Mouse (Mus musculus) spleen, postnatal 4 days (tissue): ENCODE measurements around the gene Vmn2r113.
"Not testable (repeated sequence)": the region's sequence is repeated elsewhere in the genome, so short reads cannot be mapped to it uniquely, and the experiment has no call there.

Experiments used
- DNase-seq, 2 experiments: peaks; one replicate each; pipeline ENCODE4 v3.0.0; 2022; ENCODE audit warnings: low spot score in 2 of 2

Vmn2r113 gene

GRCm38 (mm10) chr17:22942684-22943083, at the start of gene Vmn2r113:
Vmn2r113 (plus strand) TSS chr17:22942984.
- not testable (repeated sequence) for DNase-seq
